Mouse (Mus musculus) myocyte (in vitro differentiated cells): ENCODE data around the gene Aqp5.

Source experiments
- E2F4 ChIP-seq: IDR thresholded peaks from one replicate; pipeline ENCODE4 v1.6.1; 2011; ENCODE audit warnings: mild to moderate bottlenecking, control low read depth, moderate library complexity; ENCODE audit not compliant: insufficient read depth
- MAX ChIP-seq: IDR thresholded peaks from one replicate; pipeline ENCODE4 v1.6.1; 2011; ENCODE audit warnings: low read depth, mild to moderate bottlenecking, control low read depth
- POLR2A ChIP-seq: IDR thresholded peaks from one replicate; pipeline ENCODE4 v1.6.1; 2011; ENCODE audit warnings: low read depth, mild to moderate bottlenecking, control low read depth, moderate library complexity; ENCODE audit not compliant: insufficient read length
- POLR2AphosphoS2 ChIP-seq: IDR thresholded peaks from one replicate; pipeline ENCODE4 v1.6.1; 2011; ENCODE audit warnings: low read depth, control low read depth; ENCODE audit not compliant: insufficient read length
- TCF12 ChIP-seq: IDR thresholded peaks from one replicate; pipeline ENCODE4 v1.6.1; 2011; ENCODE audit warnings: mild to moderate bottlenecking, control low read depth; ENCODE audit not compliant: poor library complexity, insufficient read depth, severe bottlenecking
- TCF3 ChIP-seq: IDR thresholded peaks from one replicate; pipeline ENCODE4 v1.6.1; 2011; ENCODE audit warnings: low read depth, control low read depth; ENCODE audit not compliant: insufficient read length
- USF1 ChIP-seq: IDR thresholded peaks from one replicate; pipeline ENCODE4 v1.6.1; 2011; ENCODE audit warnings: low read depth, mild to moderate bottlenecking, control low read depth, moderate library complexity

GRCm38 (mm10) chr15:99599245-99600070 lies 8.9 kb downstream of the Aqp5 start:
- TF ChIP-seq TCF12: no peak
- TF ChIP-seq MAX: no peak
- TF ChIP-seq POLR2AphosphoS2: no peak
- no peak for TF ChIP-seq POLR2A
- no peak for TF ChIP-seq USF1
- no peak for TF ChIP-seq TCF3
- no peak for TF ChIP-seq E2F4
